Mouse (Mus musculus) small intestine, adult 2 months (tissue): ENCODE results near the gene Rab11b. TPM values are rescaled to one million over a fixed set of nuclear protein-coding genes. Genes with fewer than 3 reads are reported as not detected.

ENCODE experiments used
- H3K27ac ChIP-seq: fragments of 200-500 bp; 2 replicates; pipeline ENCODE4 v1.5.1; 2012; ENCODE audit warnings: low read depth, low read length, control low read depth, inconsistent platforms; ENCODE audit not compliant: insufficient read depth
- H3K27me3 ChIP-seq: fragments of 200-500 bp; 2 replicates; pipeline ENCODE4 v1.6.1; 2012; ENCODE audit warnings: mild to moderate bottlenecking, moderate library complexity, low read length, inconsistent platforms; ENCODE audit not compliant: control insufficient read depth, insufficient read depth
- H3K36me3 ChIP-seq: fragments of 200-500 bp; 2 replicates; pipeline ENCODE4 v1.6.1; 2012; ENCODE audit warnings: mild to moderate bottlenecking, low read length, control low read depth, inconsistent platforms; ENCODE audit not compliant: control insufficient read depth, insufficient read depth
- H3K4me1 ChIP-seq: fragments of 200-500 bp; 2 replicates; pipeline ENCODE4 v1.6.1; 2012; ENCODE audit warnings: low read length, inconsistent platforms, mixed read lengths; ENCODE audit not compliant: control insufficient read depth, insufficient read depth, insufficient read length
- H3K4me3 ChIP-seq: fragments of 200-500 bp; 2 replicates; pipeline ENCODE4 v1.5.1; 2012; ENCODE audit warnings: low read depth, mild to moderate bottlenecking, control low read depth, inconsistent platforms, low read length, moderate library complexity
- CTCF ChIP-seq: fragments of 200-500 bp; IDR thresholded peaks from 2 replicates; pipeline ENCODE4 v1.5.1; 2012; ENCODE audit warnings: low read depth, mild to moderate bottlenecking, control low read depth, inconsistent platforms, low read length, moderate library complexity, mixed read lengths; ENCODE audit not compliant: insufficient replicate concordance, insufficient read length; ENCODE audit errors: extremely low read depth
- POLR2A ChIP-seq: fragments of 200-500 bp; IDR thresholded peaks from 2 replicates; pipeline ENCODE4 v1.6.1; 2012; ENCODE audit warnings: low read depth, mild to moderate bottlenecking, control low read depth, inconsistent platforms, low read length, moderate library complexity
- WGBS: fragments of 180-500 bp; shearing (Covaris S2); methylation state at CpG from one replicate; pipeline ENCODE4 v1.1.7; 2018; 5-methylcytosine and 5-hydroxymethylcytosine counted together
- polyA plus RNA-seq: library from polyadenylated mRNA; depleted of rRNA; stranded (reverse); fragments of >200 nt; gene quantifications from 2 replicates; pipeline ENCODE4 v1.2.3, GENCODE M21; 2012

The Rab11b gene
- polyA plus RNA-seq, 1 experiment = 431 TPM

DNA sequence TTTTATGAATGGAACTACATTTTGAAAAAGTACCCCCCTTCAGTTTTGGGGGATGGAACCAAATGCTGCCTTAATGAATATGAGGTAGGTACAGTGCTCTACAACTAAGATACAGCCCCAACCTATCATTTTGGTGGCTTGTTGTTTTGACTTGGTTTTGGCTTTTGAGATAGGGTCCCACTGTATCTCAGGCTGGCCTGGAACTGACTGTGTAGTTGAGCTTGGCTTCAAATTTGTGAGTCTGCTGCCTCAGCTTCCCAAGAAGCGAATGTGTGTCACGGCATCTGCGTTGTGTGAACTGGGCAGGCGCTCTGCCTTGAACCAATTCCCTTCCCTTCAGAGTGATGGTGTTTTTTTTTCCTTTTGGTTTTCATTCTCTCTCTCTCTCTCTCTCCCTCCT is 11.3 kb upstream of the Rab11b start:
- Histone ChIP-seq H3K27ac (no peak overlapping the region), H3K27me3 (no peaks in the 10 kb centered on the region), H3K36me3 (peaks cover 1% of the 10 kb centered on the region; the same call in 1 of the 2 replicates), H3K4me1 (peaks cover 9% of the 10 kb centered on the region; the same call in 1 of the 2 replicates), H3K4me3 (no peak overlapping the region)
- WGBS = 96% methylated on average over 4 of the region's 4 CpGs
- TF ChIP-seq POLR2A (no peak), CTCF (no peak)

DNA sequence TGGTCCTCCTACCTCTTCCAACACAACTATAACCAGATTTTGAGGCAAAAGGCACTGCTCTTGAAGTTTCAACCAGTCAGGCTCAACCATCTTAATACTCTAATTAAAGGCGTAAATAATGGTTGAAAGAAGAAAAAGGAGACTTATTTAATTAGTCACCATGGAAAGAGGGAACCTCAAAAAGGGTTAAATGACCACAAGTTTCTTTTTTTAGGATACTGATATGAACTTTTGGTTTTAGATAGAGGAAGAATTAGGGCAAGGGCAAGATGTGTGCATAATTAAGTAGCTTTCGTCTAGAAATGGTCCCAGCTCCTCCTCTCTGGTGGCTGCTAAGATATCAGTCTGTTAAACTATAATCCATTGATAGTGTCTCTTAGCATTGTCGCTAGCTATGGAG is 6.1 kb upstream of the Rab11b start:
- Histone ChIP-seq H3K27ac (no peak overlapping the region), H3K27me3 (no peaks in the 10 kb centered on the region), H3K36me3 (no peaks in the 10 kb centered on the region), H3K4me3 (no peak overlapping the region), H3K4me1 (no peaks in the 10 kb centered on the region; the same call in 1 of the 2 replicates)
- TF ChIP-seq CTCF (no peak), POLR2A (no peak)
- 47% methylated on average over 3 of the region's 3 CpGs for WGBS

DNA sequence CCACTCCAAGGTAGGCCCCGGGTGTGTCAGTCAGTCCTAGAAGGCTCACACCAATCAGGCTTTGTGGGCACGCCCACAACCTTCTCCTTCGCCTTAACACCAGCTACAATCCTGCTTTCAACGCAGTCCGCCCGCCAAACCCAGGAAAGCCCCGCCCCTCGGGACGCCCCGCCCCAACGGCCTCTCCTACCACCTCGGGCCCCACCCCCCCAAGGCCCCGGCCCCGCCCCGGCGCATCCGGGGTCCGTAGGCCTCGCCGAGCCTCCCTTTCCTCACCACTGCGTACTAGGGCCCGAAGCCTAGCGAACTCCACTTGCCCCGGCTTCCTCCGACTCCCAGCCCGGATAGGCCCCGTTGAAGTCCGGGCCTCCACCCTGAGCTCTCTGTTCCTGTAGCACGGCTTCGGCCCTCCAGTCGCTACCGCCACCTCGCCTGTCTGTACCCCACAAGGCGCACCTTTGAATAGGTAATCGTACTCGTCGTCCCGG is 519 bp downstream of the Rab11b start:
- Histone ChIP-seq H3K27ac (peak overlapping the region; percentile 100), H3K4me1 (peaks cover 33% of the 10 kb centered on the region), H3K4me3 (peak overlapping the region; percentile 96), H3K27me3 (no peaks in the 10 kb centered on the region), H3K36me3 (0 out of 2 replicates have a peak, but pooled peaks cover 2% of the 10 kb centered on the region)
- under 1% methylated on average over 38 of the region's 38 CpGs for WGBS
- TF ChIP-seq POLR2A (no peak; the same call in 1 of the 2 replicates), CTCF (no peak)

DNA sequence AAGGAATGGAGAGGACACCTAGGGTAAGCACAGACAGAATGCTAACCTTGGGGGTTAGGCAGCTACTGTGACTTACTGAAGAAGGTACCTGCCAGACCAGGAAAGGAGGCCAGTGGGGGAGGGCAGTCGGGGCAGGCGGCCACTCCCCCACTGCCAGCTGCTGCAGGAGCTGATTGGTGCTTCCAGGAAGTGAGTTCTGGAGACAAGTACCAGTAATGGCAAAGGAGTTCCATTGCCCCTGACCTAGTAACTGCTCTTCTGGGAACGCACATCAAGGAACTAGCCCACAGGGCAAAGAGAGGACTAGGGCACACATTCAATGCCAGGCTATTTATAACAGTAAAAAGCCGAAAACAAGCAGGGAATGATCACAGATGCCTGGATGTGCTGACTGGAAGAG is 3.1 kb downstream of the Rab11b start:
- Histone ChIP-seq H3K36me3 (0 out of 2 replicates have a peak, but pooled peaks cover 2% of the 10 kb centered on the region), H3K4me3 (no peak overlapping the region), H3K4me1 (peaks cover 33% of the 10 kb centered on the region), H3K27me3 (no peaks in the 10 kb centered on the region), H3K27ac (0 out of 2 replicates have a peak overlapping the region, but pooled peaks have one; percentile 4)
- TF ChIP-seq POLR2A (no peak), CTCF (no peak)
- WGBS = 16% methylated on average over 4 of the region's 4 CpGs

DNA sequence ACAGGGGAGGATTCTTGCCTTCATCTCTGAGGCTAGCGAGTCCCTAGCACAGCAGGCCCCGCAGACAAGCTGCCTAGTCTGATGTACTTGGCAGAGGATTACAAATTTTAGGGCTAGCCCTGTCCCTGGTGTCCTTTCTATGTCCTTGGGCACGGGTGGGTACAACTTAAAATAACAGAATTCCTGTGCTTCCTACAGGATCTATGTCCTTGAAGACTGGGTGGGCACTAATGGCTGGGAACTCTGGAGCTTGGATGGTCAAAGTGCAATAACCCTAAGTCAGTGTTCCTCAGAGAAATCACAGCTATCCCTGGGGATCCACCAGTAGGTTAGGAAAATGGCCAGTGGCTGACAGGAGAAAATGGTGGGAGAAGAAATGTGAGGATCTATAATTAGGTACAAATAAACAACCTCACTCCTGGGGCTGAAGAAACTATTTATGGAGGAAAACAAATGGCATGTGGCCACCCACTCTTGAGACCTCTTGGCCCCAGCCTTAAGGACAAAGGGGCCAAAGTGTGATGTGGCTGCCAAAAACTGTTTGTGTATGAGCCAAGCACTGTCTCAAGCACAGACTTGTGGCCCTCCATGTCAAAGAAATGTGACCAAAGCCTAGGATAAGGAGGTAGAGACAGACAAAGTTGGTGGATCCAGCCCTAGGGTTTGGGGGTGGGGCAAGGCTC is 4.1 kb downstream of the Rab11b start:
- Histone ChIP-seq H3K4me1 (peaks cover 33% of the 10 kb centered on the region), H3K36me3 (0 out of 2 replicates have a peak, but pooled peaks cover 2% of the 10 kb centered on the region), H3K27ac (peak overlapping the region; percentile 18; the same call in 1 of the 2 replicates), H3K4me3 (no peak overlapping the region), H3K27me3 (no peaks in the 10 kb centered on the region)
- 66% methylated on average over 3 of the region's 3 CpGs for WGBS
- TF ChIP-seq POLR2A (no peak), CTCF (no peak)

DNA sequence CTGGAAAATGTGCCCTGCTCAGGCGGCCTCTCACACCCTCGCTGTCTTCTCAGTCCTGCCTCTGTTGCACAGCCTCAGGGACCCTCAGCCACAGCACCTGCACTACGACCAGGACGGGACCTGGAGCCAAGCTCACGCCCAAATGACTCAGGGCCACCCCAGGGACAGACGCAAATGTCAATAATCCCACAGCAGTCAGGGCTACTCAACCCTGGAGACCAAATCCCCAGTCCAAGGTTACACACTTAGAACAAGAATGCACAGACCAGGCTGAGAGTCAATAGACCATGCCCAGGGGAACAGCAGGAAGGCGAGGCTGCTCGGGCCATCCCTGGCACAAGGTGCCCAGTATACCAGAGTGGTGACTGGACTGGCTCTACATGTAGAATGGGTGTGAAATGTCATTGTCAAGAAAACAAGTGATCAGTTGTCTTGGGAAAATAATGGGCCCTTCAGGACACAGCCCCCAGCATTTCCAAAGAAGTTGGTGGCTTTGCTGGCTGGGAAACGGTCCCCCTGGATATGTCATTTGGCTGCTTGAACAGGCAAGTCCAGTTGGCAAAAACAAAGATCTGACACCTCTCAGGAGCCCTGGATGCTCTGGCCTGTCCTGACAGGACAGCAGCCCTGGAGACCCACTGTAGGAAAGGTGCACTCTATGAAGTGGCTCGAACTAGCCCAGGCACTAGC is 4.8 kb downstream of the Rab11b start:
- H3K27ac ChIP-seq = peak overlapping the region; percentile 18; the same call in 1 of the 2 replicates
- H3K36me3 ChIP-seq = 0 out of 2 replicates have a peak, but pooled peaks cover 2% of the 10 kb centered on the region
- peaks cover 30% of the 10 kb centered on the region for H3K4me1 ChIP-seq
- TF ChIP-seq CTCF (no peak), POLR2A (no peak)
- WGBS = 46% methylated on average over 10 of the region's 10 CpGs
- H3K27me3 ChIP-seq = no peaks in the 10 kb centered on the region
- H3K4me3 ChIP-seq = no peak overlapping the region

DNA sequence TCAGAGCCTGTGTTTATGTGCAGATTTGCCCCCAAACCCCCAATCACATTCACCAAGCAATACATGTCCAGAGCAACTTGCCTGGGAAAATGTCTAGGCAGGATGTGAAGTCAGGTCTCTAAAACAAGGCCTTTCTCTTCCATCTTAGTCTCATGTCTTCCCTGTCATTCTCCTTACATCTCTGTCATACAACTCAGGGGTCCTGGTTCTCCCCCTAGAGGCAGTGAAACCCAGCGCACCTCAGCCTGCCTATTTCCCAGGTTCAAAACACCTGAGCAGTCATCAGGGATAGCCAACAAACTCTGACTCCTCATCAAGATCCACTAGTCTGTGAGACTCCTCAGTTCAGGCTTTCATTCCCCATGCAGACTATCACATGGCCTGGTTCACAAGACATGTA is 5.7 kb downstream of the Rab11b start:
- Histone ChIP-seq H3K27me3 (no peaks in the 10 kb centered on the region), H3K27ac (no peak overlapping the region), H3K4me3 (no peak overlapping the region), H3K4me1 (peaks cover 30% of the 10 kb centered on the region), H3K36me3 (peaks cover 6% of the 10 kb centered on the region)
- TF ChIP-seq CTCF (no peak), POLR2A (no peak)
- 81% methylated on average over 1 of the region's 1 CpGs for WGBS
